Mouse (Mus musculus) kidney, adult 2 months (tissue): Measurements from ENCODE around the gene Tbc1d1.

Experiments used
- CTCF ChIP-seq: fragments of 200-500 bp; conservative IDR thresholded peaks from 2 replicates; pipeline ENCODE4 v1.5.1; 2011; ENCODE audit warnings: low read depth, mild to moderate bottlenecking, control low read depth, low read length, moderate library complexity, mixed read lengths; ENCODE audit not compliant: insufficient read depth, insufficient read length
- POLR2A ChIP-seq: fragments of 200-500 bp; IDR thresholded peaks from one replicate; pipeline ENCODE4 v1.6.1; 2011; ENCODE audit warnings: low read depth, low read length, control low read depth

- no peak for TF ChIP-seq CTCF
- TF ChIP-seq POLR2A, result no peak
Measured at GRCm38 (mm10) chr5:64281674-64282073, 125.6 kb downstream of the Tbc1d1 start.
